Mouse (Mus musculus): Measurements from ENCODE around the gene Atxn7. TPM values are rescaled to one million over a fixed set of nuclear protein-coding genes. Genes with fewer than 3 reads are reported as not detected.

The Atxn7 gene
- polyA plus RNA-seq, 2 experiments = 1.1 to 3.0 TPM

DNA sequence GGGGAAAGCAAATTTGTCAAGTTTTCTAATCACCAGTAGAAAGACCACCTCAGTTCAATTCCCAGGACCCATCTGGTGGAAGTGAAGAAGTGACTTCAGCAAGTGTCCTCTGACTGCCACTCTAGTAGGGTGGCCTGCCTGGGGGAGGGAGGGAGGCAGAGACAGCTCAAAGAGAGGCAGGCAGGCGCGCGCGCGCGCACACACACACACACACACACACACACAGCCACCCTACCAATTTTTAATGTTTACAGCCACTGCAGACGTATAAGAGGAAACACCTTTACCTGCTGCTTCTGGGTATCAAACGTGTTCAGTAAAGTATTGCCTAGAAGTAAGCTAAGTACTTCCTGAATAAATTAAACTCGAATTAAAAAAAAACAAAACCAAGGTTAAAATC, 1.2 kb upstream of the Atxn7 start:
- H3K36me3 ChIP-seq (replicated peaks; ENCODE audit: control insufficient read depth, insufficient read depth, low read depth) = no peaks in the 10 kb centered on the region; the same call in none of the 2 replicates
- DNase-seq (ENCODE audit: low read depth in 3 of 3, low spot score in 3 of 3) (peak in 1 of 3 experiments; percentile 39), ATAC-seq (ENCODE audit: insufficient read depth) (peak; percentile 54)
- 1% methylated on average over 9 of the region's 9 CpGs for WGBS (ENCODE audit: insufficient replicate concordance)
- H3K27ac ChIP-seq = no peak overlapping the region; the same call in 1 of the 2 replicates
- peak overlapping the region; percentile 97 to 100 for H3K4me3 ChIP-seq (ENCODE audit: insufficient read depth in 1 of 2, low read depth in 2 of 2, low read length in 2 of 2)
- no peaks in the 10 kb centered on the region for H3K27me3 ChIP-seq (ENCODE audit: control insufficient read depth, insufficient read depth, low read length)
- peak overlapping the region; percentile 97 for H3K9ac ChIP-seq (replicated peaks)
- H3K9me3 ChIP-seq (ENCODE audit: control insufficient read depth, low read length) = no peaks in the 10 kb centered on the region
- peak overlapping the region; percentile 81 for H3K4me2 ChIP-seq (ENCODE audit: low read depth)
- TF ChIP-seq CTCF (IDR thresholded peaks at IDR 0.05; ENCODE audit: low read depth) = no peak
- TF ChIP-seq EP300 (IDR thresholded peaks at IDR 0.05; ENCODE audit: low read depth) = no peak
- peaks cover 4 to 8% of the 10 kb centered on the region in 2 experiments for H3K4me1 ChIP-seq (replicated peaks; ENCODE audit: control insufficient read depth in 2 of 2, insufficient read depth in 2 of 2, low read length in 1 of 2)

DNA sequence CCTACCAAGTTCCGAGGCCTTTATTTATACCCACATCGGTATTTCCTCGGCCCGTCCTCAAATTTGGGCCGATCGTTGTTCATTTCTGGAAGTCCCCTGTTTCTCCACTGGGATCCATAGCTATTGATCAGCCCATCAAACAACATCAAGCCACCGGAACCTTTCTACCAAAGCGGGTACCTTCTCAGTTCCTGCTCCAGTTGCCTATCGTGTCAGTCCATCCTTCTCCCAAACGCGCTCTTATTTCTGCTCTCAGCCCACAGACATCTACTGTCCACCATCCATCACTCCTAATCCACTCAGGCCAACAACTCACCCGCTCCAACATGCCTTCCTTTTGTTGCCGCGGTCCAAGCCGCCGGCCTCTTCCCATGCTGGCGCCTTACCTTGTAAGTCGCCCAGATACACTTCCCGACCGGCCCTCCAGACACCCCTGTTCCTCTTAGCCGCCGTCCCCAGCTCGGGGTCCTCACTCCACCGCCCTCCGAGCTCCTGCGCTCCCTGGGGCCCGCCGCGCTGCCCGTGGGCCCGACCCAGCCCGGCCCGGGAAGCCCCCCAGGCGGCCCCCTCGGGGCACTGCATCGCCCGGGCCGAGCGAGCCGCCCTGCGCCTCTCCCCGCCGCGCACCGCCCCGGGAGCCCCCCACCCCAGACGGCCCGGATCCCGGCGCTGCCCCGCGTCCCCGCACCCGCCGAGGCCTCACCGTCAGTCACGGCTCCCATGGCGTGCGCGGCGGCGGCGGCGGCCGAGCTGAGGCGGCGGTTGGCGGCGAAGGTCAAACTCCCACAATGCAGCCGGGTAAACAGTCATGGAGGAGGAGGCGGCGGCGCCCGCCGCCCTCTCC, 536 bp upstream of the Atxn7 start:
- WGBS (ENCODE audit: insufficient replicate concordance) = under 1% methylated on average over 63 of the region's 75 CpGs
- Histone ChIP-seq H3K9me3 (ENCODE audit: control insufficient read depth, low read length) (no peaks in the 10 kb centered on the region), H3K4me3 (ENCODE audit: insufficient read depth in 1 of 2, low read depth in 2 of 2, low read length in 2 of 2) (peak overlapping the region; percentile 97 to 100), H3K27ac (peak overlapping the region; percentile 48), H3K4me2 (ENCODE audit: low read depth) (peak overlapping the region; percentile 81), H3K9ac (replicated peaks) (peak overlapping the region; percentile 97), H3K27me3 (ENCODE audit: control insufficient read depth, insufficient read depth, low read length) (no peaks in the 10 kb centered on the region), H3K36me3 (replicated peaks; ENCODE audit: control insufficient read depth, insufficient read depth, low read depth) (no peaks in the 10 kb centered on the region; the same call in 1 of the 2 replicates), H3K4me1 (replicated peaks; ENCODE audit: control insufficient read depth in 2 of 2, insufficient read depth in 2 of 2, low read length in 1 of 2) (peaks cover 4 to 8% of the 10 kb centered on the region in 2 experiments)
- TF ChIP-seq EP300 (IDR thresholded peaks at IDR 0.05; ENCODE audit: low read depth) (no peak), CTCF (IDR thresholded peaks at IDR 0.05; ENCODE audit: low read depth) (no peak)
- peak; percentile 78 for ATAC-seq (ENCODE audit: insufficient read depth)
- DNase-seq (ENCODE audit: low read depth in 3 of 3, low spot score in 3 of 3) = peak in 1 of 3 experiments; percentile 23

DNA sequence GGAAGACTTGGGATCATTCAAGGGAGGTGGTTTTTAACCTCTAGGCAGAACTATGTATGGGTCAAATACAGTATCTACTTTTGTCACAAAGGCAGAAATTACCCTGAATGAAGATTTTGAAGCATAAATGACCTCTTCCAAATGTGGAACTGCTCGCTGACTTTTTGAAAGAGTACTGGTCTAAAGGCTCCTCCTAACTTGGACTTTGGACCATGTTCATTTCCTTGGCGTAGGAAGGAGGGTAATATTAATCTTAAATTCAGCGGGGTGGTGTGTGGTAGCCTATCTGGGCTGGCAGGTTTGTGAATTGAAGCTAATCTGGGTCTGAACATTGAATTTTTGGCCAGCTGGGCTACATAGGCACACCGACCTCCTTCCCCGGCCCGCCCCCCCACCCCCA, 1.2 kb downstream of the Atxn7 start:
- DNase-seq (ENCODE audit: low read depth in 3 of 3, low spot score in 3 of 3) (no peak), ATAC-seq (ENCODE audit: insufficient read depth) (no peak)
- H3K27me3 ChIP-seq (ENCODE audit: control insufficient read depth, insufficient read depth, low read length) = no peaks in the 10 kb centered on the region
- H3K9me3 ChIP-seq (ENCODE audit: control insufficient read depth, low read length) = no peaks in the 10 kb centered on the region
- no peaks in the 10 kb centered on the region for H3K36me3 ChIP-seq (replicated peaks; ENCODE audit: control insufficient read depth, insufficient read depth, low read depth)
- H3K4me1 ChIP-seq (replicated peaks; ENCODE audit: control insufficient read depth in 2 of 2, insufficient read depth in 2 of 2, low read length in 1 of 2) = peaks cover 4 to 8% of the 10 kb centered on the region in 2 experiments
- H3K27ac ChIP-seq = no peak overlapping the region
- 44% methylated on average over 6 of the region's 6 CpGs for WGBS (ENCODE audit: insufficient replicate concordance)
- TF ChIP-seq CTCF (IDR thresholded peaks at IDR 0.05; ENCODE audit: low read depth) = no peak
- TF ChIP-seq EP300 (IDR thresholded peaks at IDR 0.05; ENCODE audit: low read depth) = no peak
- no peak overlapping the region for H3K4me3 ChIP-seq (ENCODE audit: insufficient read depth in 1 of 2, low read depth in 2 of 2, low read length in 2 of 2)
- no peak overlapping the region for H3K9ac ChIP-seq (replicated peaks)
- no peak overlapping the region for H3K4me2 ChIP-seq (ENCODE audit: low read depth)

DNA sequence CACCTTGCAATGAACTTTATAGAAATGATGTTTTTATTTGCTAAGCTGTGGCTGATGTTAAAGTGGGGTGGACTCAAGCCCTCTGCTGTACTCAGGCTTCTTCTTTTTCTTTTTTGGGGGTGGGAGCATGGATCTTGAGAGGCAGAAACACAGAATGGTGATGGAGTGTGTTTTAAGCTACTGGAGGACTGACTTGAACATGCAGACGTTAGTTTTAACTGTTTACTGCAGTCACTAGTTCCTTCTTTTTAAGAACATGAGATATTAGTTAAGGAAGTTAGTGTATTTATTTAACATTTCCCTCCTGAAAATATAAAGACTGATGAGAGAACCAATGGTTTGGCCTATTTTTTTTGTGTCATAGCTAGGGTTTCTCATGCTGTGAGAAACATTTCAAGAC, 2.3 kb downstream of the Atxn7 start:
- ATAC-seq (ENCODE audit: insufficient read depth) (no peak), DNase-seq (ENCODE audit: low read depth in 3 of 3, low spot score in 3 of 3) (no peak)
- Histone ChIP-seq H3K27ac (no peak overlapping the region), H3K9ac (replicated peaks) (no peak overlapping the region), H3K4me3 (ENCODE audit: insufficient read depth in 1 of 2, low read depth in 2 of 2, low read length in 2 of 2) (no peak overlapping the region), H3K36me3 (replicated peaks; ENCODE audit: control insufficient read depth, insufficient read depth, low read depth) (no peaks in the 10 kb centered on the region), H3K4me1 (replicated peaks; ENCODE audit: control insufficient read depth in 2 of 2, insufficient read depth in 2 of 2, low read length in 1 of 2) (peaks cover 0 to 5% of the 10 kb centered on the region in 2 experiments; a peak in 1 of 4 replicates), H3K27me3 (ENCODE audit: control insufficient read depth, insufficient read depth, low read length) (no peaks in the 10 kb centered on the region), H3K9me3 (ENCODE audit: control insufficient read depth, low read length) (no peaks in the 10 kb centered on the region), H3K4me2 (ENCODE audit: low read depth) (no peak overlapping the region)
- no peak for TF ChIP-seq EP300 (IDR thresholded peaks at IDR 0.05; ENCODE audit: low read depth)
- TF ChIP-seq CTCF (IDR thresholded peaks at IDR 0.05; ENCODE audit: low read depth) = no peak
- 46% methylated on average over 1 of the region's 1 CpGs for WGBS (ENCODE audit: insufficient replicate concordance)

DNA sequence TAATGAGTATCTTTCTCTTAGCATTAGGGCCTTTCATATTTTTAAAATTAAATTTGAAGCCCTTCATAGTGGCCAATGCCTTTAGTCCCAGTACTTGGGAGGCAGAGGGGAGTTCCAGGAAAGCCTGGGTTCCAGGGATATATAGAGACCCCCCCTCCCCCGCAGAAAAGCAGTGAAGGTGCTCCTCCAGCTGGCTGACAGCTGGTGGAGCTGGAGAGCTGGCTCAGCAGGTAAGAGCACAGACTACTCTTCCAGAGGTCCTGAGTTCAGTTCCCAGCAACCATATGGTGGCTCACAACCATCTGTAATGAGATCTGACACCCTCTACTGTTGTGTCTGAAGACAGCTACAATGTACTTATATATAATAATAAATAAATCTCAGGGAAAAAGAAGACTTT, 6.4 kb downstream of the Atxn7 start:
- H3K4me2 ChIP-seq (ENCODE audit: low read depth) = no peak overlapping the region
- H3K36me3 ChIP-seq (replicated peaks; ENCODE audit: control insufficient read depth, insufficient read depth, low read depth) = no peaks in the 10 kb centered on the region
- ATAC-seq (ENCODE audit: insufficient read depth) (no peak), DNase-seq (ENCODE audit: low read depth in 3 of 3, low spot score in 3 of 3) (no peak)
- no peak overlapping the region for H3K9ac ChIP-seq (replicated peaks)
- H3K4me1 ChIP-seq (replicated peaks; ENCODE audit: control insufficient read depth in 2 of 2, insufficient read depth in 2 of 2, low read length in 1 of 2) = peaks cover 0 to 6% of the 10 kb centered on the region in 2 experiments; a peak in 2 of 4 replicates
- H3K27ac ChIP-seq = no peak overlapping the region
- no peaks in the 10 kb centered on the region for H3K27me3 ChIP-seq (ENCODE audit: control insufficient read depth, insufficient read depth, low read length)
- no peaks in the 10 kb centered on the region for H3K9me3 ChIP-seq (ENCODE audit: control insufficient read depth, low read length)
- 0 out of 2 replicates have a peak, but pooled peaks have one; percentile 7 for TF ChIP-seq CTCF (IDR thresholded peaks at IDR 0.05; ENCODE audit: low read depth)
- no peak for TF ChIP-seq EP300 (IDR thresholded peaks at IDR 0.05; ENCODE audit: low read depth)
- no peak overlapping the region for H3K4me3 ChIP-seq (ENCODE audit: insufficient read depth in 1 of 2, low read depth in 2 of 2, low read length in 2 of 2)
- WGBS (ENCODE audit: insufficient replicate concordance) = 19% methylated on average over 1 of the region's 1 CpGs
